Mouse (Mus musculus) testis, adult 2 months (tissue): Measurements from ENCODE around the gene Rab37. TPM values are rescaled to one million over a fixed set of nuclear protein-coding genes. Genes with fewer than 3 reads are reported as not detected.
A peak's percentile ranks its signal among the peaks of the same experiment; 100 is the strongest.

Experiments
- H3K27ac ChIP-seq: fragments of 200-500 bp; 2 replicates; pipeline ENCODE4 v1.5.1; 2012; ENCODE audit warnings: low read depth, low read length; ENCODE audit not compliant: control insufficient read depth, insufficient read depth
- H3K27me3 ChIP-seq: fragments of 200-500 bp; 2 replicates; pipeline ENCODE4 v1.6.1; 2012; ENCODE audit warnings: mild to moderate bottlenecking, low read length, moderate library complexity; ENCODE audit not compliant: control insufficient read depth, insufficient read depth
- H3K36me3 ChIP-seq: fragments of 200-500 bp; 2 replicates; pipeline ENCODE4 v1.6.1; 2012; ENCODE audit warnings: mild to moderate bottlenecking, low read length; ENCODE audit not compliant: control insufficient read depth, insufficient read depth
- H3K4me1 ChIP-seq: fragments of 200-500 bp; 2 replicates; pipeline ENCODE4 v1.6.1; 2012; ENCODE audit warnings: low read length; ENCODE audit not compliant: control insufficient read depth, insufficient read depth
- H3K4me3 ChIP-seq: fragments of 200-500 bp; 2 replicates; pipeline ENCODE4 v1.5.1; 2012; ENCODE audit warnings: low read depth, mild to moderate bottlenecking, low read length, moderate library complexity, mixed read lengths; ENCODE audit not compliant: control insufficient read depth
- CTCF ChIP-seq: fragments of 200-500 bp; IDR thresholded peaks from 2 replicates; pipeline ENCODE4 v1.5.1; 2012; ENCODE audit warnings: low read depth, mild to moderate bottlenecking, inconsistent platforms, low read length, moderate library complexity; ENCODE audit not compliant: control insufficient read depth, insufficient read depth, insufficient replicate concordance
- POLR2A ChIP-seq: fragments of 200-500 bp; IDR thresholded peaks from 2 replicates; pipeline ENCODE4 v1.6.1; 2012; ENCODE audit warnings: low read depth, mild to moderate bottlenecking, inconsistent platforms, low read length, moderate library complexity; ENCODE audit not compliant: control insufficient read depth
- polyA plus RNA-seq: library from polyadenylated mRNA; depleted of rRNA; stranded (reverse); fragments of >200 nt; gene quantifications from 2 replicates; pipeline ENCODE4 v1.2.3, GENCODE M21; 2012

The Rab37 gene
- polyA plus RNA-seq, 1 experiment = not detected

DNA sequence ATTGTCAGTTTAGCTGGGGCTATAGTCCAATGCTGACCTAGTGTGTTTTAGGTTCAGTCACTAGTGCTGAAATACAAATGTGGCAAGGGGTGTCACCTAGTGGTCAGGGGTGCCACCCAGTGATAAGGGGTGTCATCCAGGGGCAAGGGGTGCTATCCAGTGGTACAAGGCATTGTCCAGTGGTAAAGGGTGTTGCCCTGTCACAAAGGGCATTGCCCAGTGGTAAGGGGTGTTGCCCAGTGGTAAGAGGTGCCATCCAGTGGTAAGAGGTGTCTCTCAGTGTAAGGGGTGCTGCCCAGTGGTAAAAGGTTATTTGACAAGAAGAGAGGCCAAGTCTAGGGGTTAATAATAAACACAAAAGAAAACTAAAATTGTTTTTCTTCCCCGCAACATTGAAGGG is 13.8 kb upstream of the Rab37 start:
- Histone ChIP-seq H3K27me3 (no peaks in the 10 kb centered on the region), H3K4me1 (no peaks in the 10 kb centered on the region), H3K27ac (no peak overlapping the region), H3K4me3 (no peak overlapping the region), H3K36me3 (no peaks in the 10 kb centered on the region)
- TF ChIP-seq CTCF (no peak), POLR2A (no peak; the same call in 1 of the 2 replicates)

GRCm38 (mm10) chr11:115078680-115079079 is 12.6 kb upstream of the Rab37 start:
- no peak overlapping the region for H3K4me3 ChIP-seq
- TF ChIP-seq CTCF (no peak), POLR2A (no peak)
- no peak overlapping the region for H3K27ac ChIP-seq
- no peaks in the 10 kb centered on the region for H3K36me3 ChIP-seq
- no peaks in the 10 kb centered on the region for H3K27me3 ChIP-seq
- H3K4me1 ChIP-seq = no peaks in the 10 kb centered on the region

GRCm38 (mm10) chr11:115080886-115081285 is 10.3 kb upstream of the Rab37 start:
- no peaks in the 10 kb centered on the region for H3K27me3 ChIP-seq
- H3K27ac ChIP-seq = no peak overlapping the region
- no peaks in the 10 kb centered on the region for H3K36me3 ChIP-seq
- TF ChIP-seq CTCF = peak; percentile 50; the same call in 1 of the 2 replicates
- no peak for TF ChIP-seq POLR2A
- no peak overlapping the region for H3K4me3 ChIP-seq
- no peaks in the 10 kb centered on the region for H3K4me1 ChIP-seq

GRCm38 (mm10) chr11:115081373-115081772 is 9.9 kb upstream of the Rab37 start:
- no peaks in the 10 kb centered on the region for H3K27me3 ChIP-seq
- no peak overlapping the region for H3K4me3 ChIP-seq
- H3K27ac ChIP-seq = no peak overlapping the region
- no peaks in the 10 kb centered on the region for H3K4me1 ChIP-seq
- TF ChIP-seq CTCF = peak; percentile 21; the same call in 1 of the 2 replicates
- no peak for TF ChIP-seq POLR2A
- no peaks in the 10 kb centered on the region for H3K36me3 ChIP-seq

DNA sequence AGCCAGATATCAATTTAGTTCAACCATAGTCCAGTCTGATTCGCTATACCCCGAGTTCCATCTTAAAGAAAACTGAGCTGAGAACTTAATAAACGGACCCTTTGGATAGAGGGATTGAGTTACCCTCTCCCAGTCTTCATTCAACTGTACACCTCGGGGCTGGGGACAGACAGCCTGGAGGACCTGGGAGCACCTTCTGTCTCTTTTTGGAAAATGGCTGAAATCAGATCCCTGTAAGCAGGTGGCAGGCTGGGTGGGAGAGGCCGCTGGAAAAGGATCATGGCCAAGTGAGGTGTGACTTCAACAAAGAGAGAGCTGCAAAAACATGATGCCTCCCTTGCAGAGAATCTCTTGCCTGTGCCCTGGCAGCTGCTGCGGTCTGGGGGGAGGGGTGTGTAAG is 9.0 kb upstream of the Rab37 start:
- Histone ChIP-seq H3K4me3 (no peak overlapping the region), H3K27me3 (no peaks in the 10 kb centered on the region), H3K36me3 (no peaks in the 10 kb centered on the region), H3K27ac (no peak overlapping the region), H3K4me1 (no peaks in the 10 kb centered on the region)
- TF ChIP-seq POLR2A = no peak
- TF ChIP-seq CTCF = no peak

- Histone ChIP-seq H3K27ac (no peak overlapping the region), H3K36me3 (no peaks in the 10 kb centered on the region), H3K27me3 (no peaks in the 10 kb centered on the region), H3K4me3 (no peak overlapping the region), H3K4me1 (no peaks in the 10 kb centered on the region)
- TF ChIP-seq POLR2A = no peak
- peak; percentile 91 for TF ChIP-seq CTCF
Measured at GRCm38 (mm10) chr11:115083376-115084139, 7.7 kb upstream of the Rab37 start.

DNA sequence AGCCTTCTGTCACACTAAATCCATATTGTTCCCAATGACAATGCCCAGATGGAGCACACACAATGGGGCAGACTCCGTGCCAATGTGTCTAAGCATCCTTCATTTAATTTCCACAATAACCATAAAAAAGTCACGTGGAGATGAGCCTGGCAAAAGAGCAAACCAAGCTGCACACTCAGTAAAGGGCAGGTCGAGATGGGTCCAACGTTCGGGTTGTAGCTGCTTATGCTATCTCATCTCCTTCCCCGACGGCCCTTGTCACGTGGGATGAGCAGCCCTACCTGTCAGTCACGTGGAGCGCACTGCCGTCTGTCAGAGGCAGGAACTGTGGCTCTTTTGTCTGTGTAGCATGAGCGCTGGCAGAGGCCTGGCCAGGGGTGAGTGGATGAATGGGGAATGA is 6.6 kb upstream of the Rab37 start:
- Histone ChIP-seq H3K27ac (no peak overlapping the region), H3K4me3 (no peak overlapping the region), H3K27me3 (no peaks in the 10 kb centered on the region), H3K4me1 (no peaks in the 10 kb centered on the region; the same call in 1 of the 2 replicates), H3K36me3 (no peaks in the 10 kb centered on the region)
- no peak for TF ChIP-seq CTCF
- TF ChIP-seq POLR2A = no peak

DNA sequence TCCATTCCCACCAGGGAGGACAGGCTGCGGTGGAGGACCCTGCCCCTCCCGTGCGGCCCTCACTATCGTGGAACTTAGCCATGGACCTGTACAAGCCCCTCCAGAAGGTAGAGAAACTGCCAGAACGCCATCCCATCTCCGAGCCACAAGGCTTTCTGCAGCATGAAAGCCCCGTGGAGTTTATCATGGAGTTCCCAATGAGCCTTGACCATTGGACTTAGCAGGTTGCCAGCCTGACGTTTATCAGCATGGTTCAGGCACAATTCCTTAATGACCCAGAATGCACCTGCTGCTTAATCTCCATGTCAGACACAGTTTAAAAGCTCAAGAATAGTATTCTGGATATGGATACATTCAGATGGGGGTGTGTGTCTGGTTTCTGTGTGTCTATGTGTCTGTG is 6.2 kb upstream of the Rab37 start:
- Histone ChIP-seq H3K36me3 (no peaks in the 10 kb centered on the region), H3K4me1 (no peaks in the 10 kb centered on the region; the same call in 1 of the 2 replicates), H3K27ac (no peak overlapping the region), H3K27me3 (no peaks in the 10 kb centered on the region), H3K4me3 (no peak overlapping the region)
- TF ChIP-seq POLR2A = no peak
- TF ChIP-seq CTCF = no peak
